Mouse (Mus musculus): ENCODE data around the gene Ttll3.

GRCm38 (mm10) chr6:113433661-113434060 is 44.6 kb downstream of the Ttll3 start:
- TF ChIP-seq RCOR1 (IDR thresholded peaks at IDR 0.05; ENCODE audit: low read depth, low read length) (no peak), MEF2A (IDR thresholded peaks at IDR 0.05; ENCODE audit: extremely low read depth, insufficient replicate concordance, low read depth, low read length, poor library complexity, severe bottlenecking) (no peak), ELF1 (IDR thresholded peaks at IDR 0.05; ENCODE audit: low read depth, low read length) (no peak), POLR2AphosphoS5 (IDR thresholded peaks at IDR 0.05; ENCODE audit: borderline replicate concordance, low read depth, low read length) (no peak), GATA1 (IDR thresholded peaks at IDR 0.05; ENCODE audit: low read depth, low read length) (no peak)
